Mouse (Mus musculus) embryonic facial prominence, embryonic 12.5 days (tissue): ENCODE measurements around the gene Gm7347. TPM values are rescaled to one million over a fixed set of nuclear protein-coding genes. Genes with fewer than 3 reads are reported as not detected.
"Not testable (repeated sequence)": the region's sequence is repeated elsewhere in the genome, so short reads cannot be mapped to it uniquely, and the experiment has no call there.

ENCODE experiments used
- ATAC-seq: fragments of 200-750 bp; cut with Nextera tagmentation; 2 replicates; pipeline ENCODE4 v1.8.0; 2017; ENCODE audit not compliant: insufficient number of reproducible peaks, insufficient read depth, low FRiP score, low TSS enrichment
- H3K27ac ChIP-seq: fragments of 300-500 bp; sonication (generic); 2 replicates; pipeline ENCODE4 v1.5.1; 2016; ENCODE audit warnings: mild to moderate bottlenecking
- H3K27me3 ChIP-seq: fragments of 300-500 bp; sonication (generic); 2 replicates; pipeline ENCODE4 v1.6.1; 2016; ENCODE audit warnings: mild to moderate bottlenecking, moderate library complexity
- H3K36me3 ChIP-seq: fragments of 300-500 bp; sonication (generic); 2 replicates; pipeline ENCODE4 v1.6.1; 2016; ENCODE audit warnings: mild to moderate bottlenecking
- H3K4me1 ChIP-seq: fragments of 300-500 bp; sonication (generic); 2 replicates; pipeline ENCODE4 v1.6.1; 2016
- H3K4me2 ChIP-seq: fragments of 300-500 bp; sonication (generic); replicated peaks from 2 replicates; pipeline ENCODE4 v1.6.1; 2016; ENCODE audit warnings: mild to moderate bottlenecking, moderate library complexity
- H3K4me3 ChIP-seq: fragments of 300-500 bp; sonication (generic); 2 replicates; pipeline ENCODE4 v1.5.1; 2016; ENCODE audit warnings: mild to moderate bottlenecking
- H3K9ac ChIP-seq: fragments of 300-500 bp; sonication (generic); 2 replicates; pipeline ENCODE4 v1.6.1; 2016; ENCODE audit warnings: mild to moderate bottlenecking, moderate library complexity
- H3K9me3 ChIP-seq: fragments of 300-500 bp; sonication (generic); 2 replicates; pipeline ENCODE4 v1.6.1; 2016; ENCODE audit warnings: mild to moderate bottlenecking, moderate library complexity
- WGBS: fragments of 180-500 bp; shearing (Covaris S2); methylation state at CpG from one replicate; pipeline ENCODE4 v1.1.7; 2016; 5-methylcytosine and 5-hydroxymethylcytosine counted together
- polyA plus RNA-seq: library from polyadenylated mRNA; unstranded; fragments of >200 nt; fragmentation: Nextera tagmentation; extraction: Ambion mirVana; gene quantifications from 2 replicates; pipeline ENCODE4 v1.2.1, GENCODE M21; 2016

Gm7347 gene
- polyA plus RNA-seq: 0.11 TPM in 1 of 2 replicates, not detected in the other

- H3K9me3 ChIP-seq, H3K9ac ChIP-seq, H3K4me1 ChIP-seq, ATAC-seq, H3K27me3 ChIP-seq, H3K4me3 ChIP-seq, H3K27ac ChIP-seq, H3K36me3 ChIP-seq, H3K4me2 ChIP-seq: not testable (repeated sequence)
- WGBS: no CpG with 5 or more reads among the region's 2 CpGs
Observed at GRCm38 (mm10) chr5:26058481-26058880, at the start of gene Gm7347. TSS of gene Gm7347 (minus strand) at chr5:26058581.

DNA sequence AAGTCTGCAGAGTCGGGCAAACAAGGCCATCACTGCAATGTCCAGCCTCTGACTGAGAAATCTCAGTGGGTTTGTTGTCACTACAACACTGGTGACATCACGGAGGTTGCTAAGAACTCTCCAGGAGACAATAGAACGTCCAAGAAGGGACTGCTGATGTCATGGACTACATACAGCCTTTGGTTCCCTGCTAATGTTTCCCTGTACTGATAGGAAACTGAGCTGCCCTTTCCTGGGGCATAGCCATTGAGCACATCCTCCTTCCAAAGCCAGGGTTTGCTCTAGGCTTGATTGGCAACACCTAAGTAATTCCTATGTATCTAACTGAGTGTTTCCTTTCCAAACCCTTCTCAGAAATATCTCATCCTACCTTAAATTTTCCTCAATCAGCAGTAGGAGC lies 46.9 kb upstream of the Gm7347 start, which contains the start of gene 5031410I06Rik:
TSS of gene 5031410I06Rik (minus strand) at position 101 of the 400 bp plus-strand sequence.
- H3K27me3 ChIP-seq, H3K4me3 ChIP-seq, ATAC-seq, H3K9ac ChIP-seq, H3K36me3 ChIP-seq, H3K9me3 ChIP-seq, H3K4me2 ChIP-seq, H3K27ac ChIP-seq, H3K4me1 ChIP-seq: not testable (repeated sequence)
- no CpG with 5 or more reads among the region's 3 CpGs for WGBS

GRCm38 (mm10) chr5:26089191-26089590 lies 30.8 kb upstream of the Gm7347 start, which contains the start of gene Gm10471:
TSS of gene Gm10471 (minus strand) at chr5:26089291.
- H3K9ac ChIP-seq, H3K4me2 ChIP-seq, ATAC-seq, H3K9me3 ChIP-seq, H3K4me1 ChIP-seq, H3K27ac ChIP-seq, H3K4me3 ChIP-seq, H3K36me3 ChIP-seq, H3K27me3 ChIP-seq: not testable (repeated sequence)
- 56% methylated on average over 1 of the region's 1 CpGs for WGBS

- H3K4me1 ChIP-seq, H3K4me3 ChIP-seq, H3K27ac ChIP-seq, H3K9ac ChIP-seq, H3K4me2 ChIP-seq, H3K9me3 ChIP-seq, H3K27me3 ChIP-seq, ATAC-seq, H3K36me3 ChIP-seq: not testable (repeated sequence)
Observed at GRCm38 (mm10) chr5:26079023-26079422, 20.6 kb upstream of the Gm7347 start.

- WGBS: 85% methylated on average over 24 of the region's 24 CpGs
- Histone ChIP-seq H3K9me3 (peaks cover 4% of the 10 kb centered on the region; the same call in 1 of the 2 replicates), H3K9ac (no peak overlapping the region), H3K27ac (no peak overlapping the region), H3K4me1 (no peaks in the 10 kb centered on the region), H3K4me3 (no peak overlapping the region), H3K4me2 (no peak overlapping the region), H3K36me3 (no peaks in the 10 kb centered on the region), H3K27me3 (no peaks in the 10 kb centered on the region)
- ATAC-seq: no peak
Observed at GRCm38 (mm10) chr5:26070716-26071115, 12.3 kb upstream of the Gm7347 start.

GRCm38 (mm10) chr5:26039458-26039857 lies 18.9 kb downstream of the Gm7347 start, which contains the start of gene Speer4a:
TSS of gene Speer4a (minus strand) at chr5:26039558.
- H3K4me2 ChIP-seq, H3K9ac ChIP-seq, H3K36me3 ChIP-seq, H3K4me3 ChIP-seq, H3K4me1 ChIP-seq, H3K27ac ChIP-seq, ATAC-seq, H3K9me3 ChIP-seq, H3K27me3 ChIP-seq: not testable (repeated sequence)
- WGBS: 83% methylated on average over 2 of the region's 2 CpGs

GRCm38 (mm10) chr5:26022816-26023215 lies 35.6 kb downstream of the Gm7347 start, which contains the start of gene Gm5862:
TSS of gene Gm5862 (minus strand) at chr5:26022916.
- not testable (repeated sequence) for H3K27ac ChIP-seq, H3K36me3 ChIP-seq, ATAC-seq, H3K4me1 ChIP-seq, H3K9ac ChIP-seq, H3K9me3 ChIP-seq, H3K4me2 ChIP-seq, H3K4me3 ChIP-seq, H3K27me3 ChIP-seq
- WGBS: no CpG with 5 or more reads among the region's 3 CpGs

- not testable (repeated sequence) for H3K4me2 ChIP-seq, H3K36me3 ChIP-seq, H3K4me3 ChIP-seq, H3K27ac ChIP-seq, H3K4me1 ChIP-seq, H3K9ac ChIP-seq, H3K9me3 ChIP-seq, ATAC-seq
- peaks cover 11% of the 10 kb centered on the region for H3K27me3 ChIP-seq
- WGBS: 69% methylated on average over 7 of the region's 7 CpGs
Observed at GRCm38 (mm10) chr5:26007697-26008096, 50.7 kb downstream of the Gm7347 start.

- H3K9ac ChIP-seq: not testable (repeated sequence)
Observed at GRCm38 (mm10) chr5:26006937-26007695, 51.3 kb downstream of the Gm7347 start.

GRCm38 (mm10) chr5:26004698-26005097 lies 53.7 kb downstream of the Gm7347 start, which contains the start of gene Gm1979:
TSS of gene Gm1979 (minus strand) at chr5:26004798.
- H3K4me1 ChIP-seq, H3K9ac ChIP-seq, H3K36me3 ChIP-seq, H3K4me3 ChIP-seq, H3K27ac ChIP-seq, ATAC-seq, H3K4me2 ChIP-seq, H3K9me3 ChIP-seq: not testable (repeated sequence)
- H3K27me3 ChIP-seq: peaks cover 11% of the 10 kb centered on the region
- 80% methylated on average over 1 of the region's 2 CpGs for WGBS

More at GRCm38 (mm10) chr5:26006937-26007695, 51.3 kb downstream of the Gm7347 start:
- Histone ChIP-seq H3K4me2 (peak overlapping the region; percentile 50), H3K4me3 (peak overlapping the region; percentile 29), H3K27me3 (peaks cover 11% of the 10 kb centered on the region)
- not testable (repeated sequence) for H3K9me3 ChIP-seq, H3K36me3 ChIP-seq, H3K4me1 ChIP-seq, H3K27ac ChIP-seq
- ATAC-seq: peak; percentile 92
- 19% methylated on average over 45 of the region's 45 CpGs for WGBS
